Mouse (Mus musculus) G1E (cell line): ENCODE results near the gene Tmtc1.

ENCODE experiments used
- CTCF ChIP-seq: IDR thresholded peaks from 2 replicates; pipeline ENCODE4 v1.5.1; 2012; ENCODE audit warnings: low read depth, low read length, inconsistent platforms, mixed read lengths
- GATA1 ChIP-seq: IDR thresholded peaks from 2 replicates; pipeline ENCODE4 v1.6.1; 2012; ENCODE audit warnings: borderline replicate concordance, low read length, inconsistent platforms, mixed read lengths
- POLR2AphosphoS5 ChIP-seq: IDR thresholded peaks from 2 replicates; pipeline ENCODE4 v1.6.1; 2012; ENCODE audit warnings: low read depth, low read length, inconsistent platforms; ENCODE audit not compliant: insufficient replicate concordance
- TAL1 ChIP-seq: conservative IDR thresholded peaks from 2 replicates; pipeline ENCODE4 v1.6.1; 2012; ENCODE audit warnings: low read depth, low read length, inconsistent platforms, mixed read lengths

DNA sequence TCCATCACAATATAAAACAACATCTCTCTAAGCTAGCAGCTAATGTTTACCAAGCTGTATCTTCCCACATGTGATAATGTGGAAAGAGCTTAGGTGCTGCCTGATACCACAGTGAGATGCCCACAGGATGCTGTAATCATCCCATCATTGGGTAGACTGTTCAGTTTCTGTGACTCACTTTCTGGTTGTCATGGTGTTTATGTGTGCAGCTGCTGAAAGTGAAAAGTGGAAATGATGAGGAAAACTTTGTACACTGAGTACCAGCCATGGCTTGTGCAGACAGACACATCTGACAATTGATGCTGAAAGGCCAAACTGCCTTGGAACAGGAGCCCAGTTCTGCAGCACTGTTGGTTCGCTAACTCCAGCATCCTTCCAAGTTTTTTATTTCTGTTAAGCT lies 204.9 kb downstream of the Tmtc1 start:
- TF ChIP-seq CTCF (no peak), POLR2AphosphoS5 (no peak), GATA1 (no peak), TAL1 (no peak)
